Mouse (Mus musculus): ENCODE data around the gene Praf2. TPM values are rescaled to one million over a fixed set of nuclear protein-coding genes. Genes with fewer than 3 reads are reported as not detected.
"Not testable (repeated sequence)": the region's sequence is repeated elsewhere in the genome, so short reads cannot be mapped to it uniquely, and the experiment has no call there.

Praf2 gene
- polyA plus RNA-seq, 1 experiment = 26.0 TPM

DNA sequence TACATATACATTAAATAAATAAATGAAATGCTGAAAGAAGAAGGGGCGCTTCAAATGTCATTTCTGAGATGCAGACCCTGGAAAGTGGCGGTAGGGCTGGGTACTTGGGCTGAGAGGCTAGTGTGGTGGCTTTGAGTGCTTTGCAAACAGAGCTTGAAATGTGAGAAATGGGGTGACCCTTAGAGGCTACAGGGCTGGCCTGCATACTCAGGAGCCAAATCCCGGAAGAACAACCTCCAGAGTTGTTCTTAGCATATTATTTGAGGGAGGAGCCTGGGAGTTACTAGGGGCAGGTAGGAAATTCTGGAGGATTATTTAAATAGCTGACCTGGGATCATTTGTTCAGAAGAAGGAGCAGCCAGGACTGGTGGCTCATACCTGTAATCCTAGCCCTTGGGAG is 37.8 kb upstream of the Praf2 start:
- no peak overlapping the region for H3K4me3 ChIP-seq (ENCODE audit: extremely low read depth, insufficient read depth, insufficient read length)
- no peak for DNase-seq (ENCODE audit: low read depth in 1 of 2, low spot score in 2 of 2)

DNA sequence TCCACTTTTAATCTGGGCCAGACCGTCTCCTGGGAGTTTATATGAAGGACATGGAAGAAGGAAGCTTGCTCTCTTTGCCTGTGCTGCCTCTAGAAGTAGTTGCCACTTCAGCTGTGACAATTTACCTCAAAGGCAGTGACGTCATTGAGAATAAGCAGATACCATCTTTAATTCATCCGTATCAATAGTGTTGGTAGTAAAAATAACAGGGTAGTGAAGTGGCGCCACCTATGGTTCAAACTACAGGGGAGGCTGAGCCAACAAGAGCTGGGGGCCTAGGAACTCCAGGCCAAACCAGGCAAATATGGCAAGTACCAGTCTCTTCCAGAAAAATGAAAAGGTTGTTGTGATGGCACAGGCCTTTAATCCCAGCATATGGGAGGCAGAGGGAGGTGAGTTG is 35.4 kb upstream of the Praf2 start:
- Histone ChIP-seq H3K4me3 (ENCODE audit: extremely low read depth, insufficient read depth, insufficient read length) (no peak overlapping the region; the same call in 1 of the 2 replicates), H3K27me3 (ENCODE audit: control insufficient read depth, insufficient read depth, low read length) (no peaks in the 10 kb centered on the region), H3K36me3 (ENCODE audit: control insufficient read depth, insufficient read depth, low read length) (no peaks in the 10 kb centered on the region), H3K27ac (ENCODE audit: insufficient read depth, low read length) (no peak overlapping the region), H3K4me1 (ENCODE audit: control insufficient read depth, insufficient read depth, insufficient read length) (no peaks in the 10 kb centered on the region)
- DNase-seq (ENCODE audit: low read depth in 1 of 2, low spot score in 2 of 2) = peak; percentile 36 to 54
- no peak for TF ChIP-seq POLR2A (IDR thresholded peaks at IDR 0.05; ENCODE audit: low read depth, low read length)
- TF ChIP-seq CTCF (IDR thresholded peaks at IDR 0.05; ENCODE audit: extremely low read depth, insufficient read depth, insufficient read length, insufficient replicate concordance) = no peak; the same call in 1 of the 2 replicates
- WGBS = 37% methylated on average over 4 of the region's 4 CpGs

More for the DNA sequence above, 37.8 kb upstream of the Praf2 start:
- WGBS = 74% methylated on average over 3 of the region's 3 CpGs
- H3K4me1 ChIP-seq (ENCODE audit: control insufficient read depth, insufficient read depth, insufficient read length) = no peaks in the 10 kb centered on the region
- no peaks in the 10 kb centered on the region for H3K27me3 ChIP-seq (ENCODE audit: control insufficient read depth, insufficient read depth, low read length)
- no peaks in the 10 kb centered on the region for H3K36me3 ChIP-seq (ENCODE audit: control insufficient read depth, insufficient read depth, low read length)
- no peak for TF ChIP-seq CTCF (IDR thresholded peaks at IDR 0.05; ENCODE audit: extremely low read depth, insufficient read depth, insufficient read length, insufficient replicate concordance)
- no peak for TF ChIP-seq POLR2A (IDR thresholded peaks at IDR 0.05; ENCODE audit: low read depth, low read length)
- no peak overlapping the region for H3K27ac ChIP-seq (ENCODE audit: insufficient read depth, low read length)

DNA sequence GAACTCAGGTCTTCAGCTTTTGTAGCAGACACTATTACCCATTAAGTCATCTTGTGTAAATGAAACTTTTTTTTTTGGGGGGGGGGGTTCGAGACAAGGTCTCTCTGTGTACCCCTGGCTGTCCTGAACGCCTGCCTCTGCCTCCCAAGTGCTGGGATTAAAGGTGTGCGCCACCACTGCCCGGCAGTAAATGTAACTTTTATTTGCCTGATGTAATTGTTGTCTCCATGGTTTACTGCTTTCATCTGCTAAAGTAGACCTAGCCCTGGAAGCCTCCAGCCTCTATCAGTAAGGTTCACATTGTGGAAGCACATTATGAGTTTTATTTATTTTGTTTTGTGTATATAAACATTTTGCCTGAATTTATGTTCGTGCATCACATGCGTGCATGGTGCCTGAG is 31.7 kb upstream of the Praf2 start:
- H3K4me3 ChIP-seq (ENCODE audit: extremely low read depth, insufficient read depth, insufficient read length) = no peak overlapping the region
- TF ChIP-seq CTCF (IDR thresholded peaks at IDR 0.05; ENCODE audit: extremely low read depth, insufficient read depth, insufficient read length, insufficient replicate concordance) (no peak), POLR2A (IDR thresholded peaks at IDR 0.05; ENCODE audit: low read depth, low read length) (no peak)
- DNase-seq (ENCODE audit: low read depth in 1 of 2, low spot score in 2 of 2) = no peak
- peaks cover 2% of the 10 kb centered on the region; the same call in 1 of the 2 replicates for H3K36me3 ChIP-seq (ENCODE audit: control insufficient read depth, insufficient read depth, low read length)
- no peaks in the 10 kb centered on the region for H3K4me1 ChIP-seq (ENCODE audit: control insufficient read depth, insufficient read depth, insufficient read length)
- H3K27ac ChIP-seq (ENCODE audit: insufficient read depth, low read length) = no peak overlapping the region
- WGBS = 52% methylated on average over 6 of the region's 6 CpGs
- no peaks in the 10 kb centered on the region for H3K27me3 ChIP-seq (ENCODE audit: control insufficient read depth, insufficient read depth, low read length)

DNA sequence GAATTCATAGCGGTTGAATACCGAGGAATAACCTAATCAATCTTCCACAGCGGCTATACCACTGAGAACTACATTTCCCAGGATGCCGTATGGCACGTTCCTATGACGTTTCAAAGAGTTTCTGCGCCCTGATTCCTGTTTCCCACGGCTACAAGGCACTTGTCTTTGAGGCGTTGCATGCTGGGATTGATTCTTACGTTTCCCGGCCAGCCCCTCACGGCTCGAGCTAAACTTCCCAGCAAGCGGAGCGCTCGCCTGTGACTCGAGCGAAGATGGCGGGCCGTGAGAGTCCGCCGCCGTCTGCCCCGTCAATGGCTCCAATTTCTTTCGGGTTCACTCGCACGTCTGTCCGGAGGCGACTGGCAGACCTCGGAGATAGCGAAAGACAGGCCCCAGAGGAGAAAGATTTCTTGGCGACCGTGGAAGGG is 31.3 kb upstream of the Praf2 start, which contains the start of gene Gpkow:
TSS of gene Gpkow (plus strand) at position 178 of the 428 bp plus-strand sequence.
- Histone ChIP-seq H3K4me1 (ENCODE audit: control insufficient read depth, insufficient read depth, insufficient read length) (no peaks in the 10 kb centered on the region), H3K4me3 (ENCODE audit: extremely low read depth, insufficient read depth, insufficient read length) (peak within 1 kb of the TSS; percentile 80), H3K27me3 (ENCODE audit: control insufficient read depth, insufficient read depth, low read length) (no peaks in the 10 kb centered on the region), H3K27ac (ENCODE audit: insufficient read depth, low read length) (peak within 1 kb of the TSS; percentile 73; the same call in 1 of the 2 replicates), H3K36me3 (ENCODE audit: control insufficient read depth, insufficient read depth, low read length) (peaks cover 3% of the 10 kb centered on the region)
- peak; percentile 31; the same call in 1 of the 2 replicates for TF ChIP-seq POLR2A (IDR thresholded peaks at IDR 0.05; ENCODE audit: low read depth, low read length)
- no peak for TF ChIP-seq CTCF (IDR thresholded peaks at IDR 0.05; ENCODE audit: extremely low read depth, insufficient read depth, insufficient read length, insufficient replicate concordance)
- 20% methylated on average over 33 of the region's 33 CpGs for WGBS
- peak; percentile 78 to 80 for DNase-seq (ENCODE audit: low read depth in 1 of 2, low spot score in 2 of 2)

DNA sequence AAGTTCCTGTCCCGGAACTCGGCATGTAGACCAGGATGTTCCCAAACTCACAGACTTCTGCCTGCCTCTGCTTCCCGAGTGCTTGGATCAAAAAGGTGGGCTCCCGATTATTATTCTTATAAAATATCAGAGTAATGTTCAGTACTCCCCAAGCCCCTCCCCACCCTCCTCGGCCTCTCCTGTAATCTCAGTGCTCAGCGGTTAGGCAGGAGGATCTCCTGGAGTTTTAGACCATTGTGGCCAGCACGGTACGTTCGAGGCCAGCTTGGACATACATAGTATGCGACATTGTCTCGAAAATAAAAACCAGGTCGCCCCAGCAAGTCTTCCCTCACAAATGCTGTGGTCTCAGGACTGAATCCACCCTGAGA is 14.5 kb upstream of the Praf2 start:
- H3K4me3 ChIP-seq (ENCODE audit: extremely low read depth, insufficient read depth, insufficient read length) = peak overlapping the region; percentile 40; the same call in 1 of the 2 replicates
- H3K27ac ChIP-seq (ENCODE audit: insufficient read depth, low read length); H3K4me1 ChIP-seq (ENCODE audit: control insufficient read depth, insufficient read depth, insufficient read length); H3K36me3 ChIP-seq (ENCODE audit: control insufficient read depth, insufficient read depth, low read length); DNase-seq (ENCODE audit: low read depth in 1 of 2, low spot score in 2 of 2); H3K27me3 ChIP-seq (ENCODE audit: control insufficient read depth, insufficient read depth, low read length): not testable (repeated sequence)
- WGBS = 28% methylated on average over 6 of the region's 12 CpGs

DNA sequence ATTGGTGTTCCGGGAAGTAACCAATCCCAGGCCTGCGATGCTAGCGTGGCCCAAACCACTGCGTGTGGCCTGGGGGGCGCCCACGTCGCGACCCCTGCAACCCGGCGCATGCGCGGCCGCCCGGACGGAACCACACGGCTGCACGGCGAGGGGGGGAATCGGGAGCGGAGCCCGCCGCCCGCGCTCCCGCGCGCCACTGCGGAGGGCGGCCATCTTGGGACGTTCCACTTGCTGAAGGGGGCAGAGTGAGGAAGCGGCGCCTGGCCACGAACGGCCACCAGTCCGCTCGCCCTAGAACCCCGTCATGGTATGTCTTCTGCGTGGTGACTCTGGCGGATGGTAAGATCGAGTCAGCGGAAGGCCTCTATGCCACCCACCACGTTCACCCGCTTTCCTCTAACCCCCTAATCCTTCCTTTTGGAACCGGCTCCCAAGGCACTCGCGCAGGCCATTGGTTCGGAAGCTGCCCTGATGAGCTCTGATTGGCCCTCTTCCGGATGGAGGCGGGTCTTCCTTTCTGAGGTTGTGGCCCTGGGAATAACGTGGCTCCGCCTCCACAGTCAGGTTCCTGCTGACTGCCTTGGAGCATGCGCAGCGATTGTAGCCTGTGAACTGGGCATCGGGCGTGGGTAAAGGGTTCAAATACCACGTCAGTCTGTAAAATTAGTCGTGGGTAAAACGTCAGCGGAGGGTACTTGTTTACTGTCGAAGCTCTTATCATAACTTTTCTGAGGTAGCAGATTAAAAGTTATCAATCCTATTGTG is 13.9 kb upstream of the Praf2 start, which contains the start of gene Wdr45:
TSS of gene Wdr45 (plus strand) at position 199 of the 765 bp plus-strand sequence.
- H3K27ac ChIP-seq (ENCODE audit: insufficient read depth, low read length) = peak within 1 kb of the TSS; percentile 74; the same call in 1 of the 2 replicates
- peak; percentile 89 to 92 for DNase-seq (ENCODE audit: low read depth in 1 of 2, low spot score in 2 of 2)
- WGBS = 30% methylated on average over 47 of the region's 60 CpGs
- not testable (repeated sequence) for H3K36me3 ChIP-seq (ENCODE audit: control insufficient read depth, insufficient read depth, low read length); H3K4me1 ChIP-seq (ENCODE audit: control insufficient read depth, insufficient read depth, insufficient read length); H3K27me3 ChIP-seq (ENCODE audit: control insufficient read depth, insufficient read depth, low read length)
- peak within 1 kb of the TSS; percentile 40; the same call in 1 of the 2 replicates for H3K4me3 ChIP-seq (ENCODE audit: extremely low read depth, insufficient read depth, insufficient read length)

DNA sequence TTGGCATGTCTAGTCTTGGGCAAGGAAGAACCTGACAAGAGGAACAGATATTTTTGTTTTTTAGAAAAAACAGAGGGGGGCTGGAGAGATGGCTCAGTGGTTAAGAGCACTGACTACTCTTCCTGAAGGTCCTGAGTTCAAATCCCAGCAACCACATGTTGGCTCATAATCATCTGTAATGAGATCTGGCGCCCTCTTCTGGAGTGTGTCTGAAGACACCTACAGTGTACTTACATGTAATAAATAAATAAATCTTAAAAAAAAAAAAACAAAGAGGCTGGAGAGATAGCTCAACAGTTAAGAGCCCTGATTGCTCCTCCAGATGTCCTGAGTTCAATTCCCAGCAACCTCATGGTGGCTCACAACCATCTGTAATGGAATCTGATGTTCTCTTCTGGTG is 12.2 kb upstream of the Praf2 start:
- H3K4me3 ChIP-seq (ENCODE audit: extremely low read depth, insufficient read depth, insufficient read length); H3K36me3 ChIP-seq (ENCODE audit: control insufficient read depth, insufficient read depth, low read length); H3K27me3 ChIP-seq (ENCODE audit: control insufficient read depth, insufficient read depth, low read length); H3K27ac ChIP-seq (ENCODE audit: insufficient read depth, low read length); DNase-seq (ENCODE audit: low read depth in 1 of 2, low spot score in 2 of 2); H3K4me1 ChIP-seq (ENCODE audit: control insufficient read depth, insufficient read depth, insufficient read length): not testable (repeated sequence)
- WGBS = 38% methylated on average over 1 of the region's 1 CpGs
